Mouse (Mus musculus): Measurements from ENCODE around the gene Apba1. TPM values are rescaled to one million over a fixed set of nuclear protein-coding genes. Genes with fewer than 3 reads are reported as not detected.

Gene Apba1
- polyA plus RNA-seq, 1 experiment from 2014 or later: 1.3 TPM

GRCm38 (mm10) chr19:23958925-23959324 lies 200.2 kb downstream of the Apba1 start:
- ATAC-seq (replicated peaks; ENCODE audit: low FRiP score, low read depth) (no peak), DNase-seq (ENCODE audit: low spot score) (peak; percentile 78)
- Histone ChIP-seq H3K4me1 (replicated peaks; ENCODE audit: insufficient read depth, low read length) (peaks cover 13% of the 10 kb centered on the region; the same call in 1 of the 2 replicates), H3K9ac (ENCODE audit: low read depth, low read length) (no peak overlapping the region), H3K4me3 (replicated peaks; ENCODE audit: low read depth, low read length) (no peak overlapping the region), H3K36me3 (ENCODE audit: insufficient read depth, low read length) (no peaks in the 10 kb centered on the region), H3K4me2 (ENCODE audit: low read length) (no peak overlapping the region), H3K27ac (no peak overlapping the region), H3K27me3 (ENCODE audit: insufficient read depth, low read length) (no peaks in the 10 kb centered on the region), H3K9me3 (replicated peaks; ENCODE audit: low read length) (no peaks in the 10 kb centered on the region)
- peak; percentile 62 for TF ChIP-seq CTCF (IDR thresholded peaks at IDR 0.05; ENCODE audit: low read depth)
- 50% methylated on average over 6 of the region's 6 CpGs for WGBS

DNA sequence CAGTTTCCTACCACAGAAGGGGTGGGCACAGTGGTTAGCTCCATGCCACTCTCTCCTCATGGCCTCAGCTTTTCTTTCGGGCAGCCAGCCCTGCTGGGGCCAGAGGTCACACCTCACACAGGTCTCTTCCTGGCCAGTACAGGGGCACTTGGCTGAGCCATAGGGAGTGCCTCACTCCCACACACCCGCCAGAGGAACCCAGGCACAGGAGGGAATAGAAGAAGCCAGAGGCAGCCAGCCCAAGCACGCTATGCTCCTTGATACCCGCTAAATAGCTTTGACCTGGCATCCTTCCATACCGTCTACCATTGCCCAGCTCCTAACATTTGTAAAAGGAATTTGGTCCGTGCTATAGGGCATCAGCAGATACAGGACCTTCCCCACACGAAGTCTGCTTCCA lies 201.2 kb downstream of the Apba1 start:
- no peaks in the 10 kb centered on the region for H3K9me3 ChIP-seq (replicated peaks; ENCODE audit: low read length)
- DNase-seq (ENCODE audit: low spot score): peak; percentile 50
- no peak overlapping the region; the same call in 1 of the 2 replicates for H3K4me2 ChIP-seq (ENCODE audit: low read length)
- peaks cover 13% of the 10 kb centered on the region; the same call in 1 of the 2 replicates for H3K4me1 ChIP-seq (replicated peaks; ENCODE audit: insufficient read depth, low read length)
- no peak overlapping the region for H3K4me3 ChIP-seq (replicated peaks; ENCODE audit: low read depth, low read length)
- no peak overlapping the region for H3K27ac ChIP-seq
- H3K36me3 ChIP-seq (ENCODE audit: insufficient read depth, low read length): no peaks in the 10 kb centered on the region
- no peaks in the 10 kb centered on the region for H3K27me3 ChIP-seq (ENCODE audit: insufficient read depth, low read length)
- H3K9ac ChIP-seq (ENCODE audit: low read depth, low read length): no peak overlapping the region
- 19% methylated on average over 7 of the region's 7 CpGs for WGBS
- ATAC-seq (replicated peaks; ENCODE audit: low FRiP score, low read depth): peak; percentile 23; the same call in 1 of the 2 replicates
- no peak for TF ChIP-seq CTCF (IDR thresholded peaks at IDR 0.05; ENCODE audit: low read depth)

- 16% methylated on average over 3 of the region's 3 CpGs for WGBS
- ATAC-seq (replicated peaks; ENCODE audit: low FRiP score, low read depth): peak; percentile 23; the same call in 1 of the 2 replicates
- Histone ChIP-seq H3K4me2 (ENCODE audit: low read length) (no peak overlapping the region; the same call in 1 of the 2 replicates), H3K4me1 (replicated peaks; ENCODE audit: insufficient read depth, low read length) (peaks cover 13% of the 10 kb centered on the region; the same call in 1 of the 2 replicates), H3K27ac (peak overlapping the region; percentile 42; the same call in 1 of the 2 replicates), H3K27me3 (ENCODE audit: insufficient read depth, low read length) (no peaks in the 10 kb centered on the region), H3K9me3 (replicated peaks; ENCODE audit: low read length) (no peaks in the 10 kb centered on the region), H3K4me3 (replicated peaks; ENCODE audit: low read depth, low read length) (no peak overlapping the region), H3K9ac (ENCODE audit: low read depth, low read length) (no peak overlapping the region), H3K36me3 (ENCODE audit: insufficient read depth, low read length) (no peaks in the 10 kb centered on the region)
- TF ChIP-seq CTCF (IDR thresholded peaks at IDR 0.05; ENCODE audit: low read depth): no peak
- DNase-seq (ENCODE audit: low spot score): peak; percentile 82
Observed at GRCm38 (mm10) chr19:23960275-23960674, 201.6 kb downstream of the Apba1 start.

- H3K4me3 ChIP-seq (replicated peaks; ENCODE audit: low read depth, low read length): no peak overlapping the region
- H3K9ac ChIP-seq (ENCODE audit: low read depth, low read length): no peak overlapping the region
- peaks cover 13% of the 10 kb centered on the region; the same call in 1 of the 2 replicates for H3K4me1 ChIP-seq (replicated peaks; ENCODE audit: insufficient read depth, low read length)
- no peak for TF ChIP-seq CTCF (IDR thresholded peaks at IDR 0.05; ENCODE audit: low read depth)
- H3K27me3 ChIP-seq (ENCODE audit: insufficient read depth, low read length): no peaks in the 10 kb centered on the region
- WGBS: 77% methylated on average over 6 of the region's 6 CpGs
- DNase-seq (ENCODE audit: low spot score) (no peak), ATAC-seq (replicated peaks; ENCODE audit: low FRiP score, low read depth) (no peak)
- peak overlapping the region; percentile 42; the same call in 1 of the 2 replicates for H3K27ac ChIP-seq
- H3K9me3 ChIP-seq (replicated peaks; ENCODE audit: low read length): no peaks in the 10 kb centered on the region
- H3K36me3 ChIP-seq (ENCODE audit: insufficient read depth, low read length): no peaks in the 10 kb centered on the region
- H3K4me2 ChIP-seq (ENCODE audit: low read length): no peak overlapping the region
Observed at GRCm38 (mm10) chr19:23960831-23961447, 202.3 kb downstream of the Apba1 start.

- no peak overlapping the region for H3K4me3 ChIP-seq (replicated peaks; ENCODE audit: low read depth, low read length)
- H3K27me3 ChIP-seq (ENCODE audit: insufficient read depth, low read length): no peaks in the 10 kb centered on the region
- no peak overlapping the region for H3K9ac ChIP-seq (ENCODE audit: low read depth, low read length)
- H3K4me1 ChIP-seq (replicated peaks; ENCODE audit: insufficient read depth, low read length): peaks cover 13% of the 10 kb centered on the region; the same call in 1 of the 2 replicates
- H3K27ac ChIP-seq: no peak overlapping the region
- TF ChIP-seq CTCF (IDR thresholded peaks at IDR 0.05; ENCODE audit: low read depth): peak; percentile 96
- no peak for ATAC-seq (replicated peaks; ENCODE audit: low FRiP score, low read depth)
- no peaks in the 10 kb centered on the region for H3K9me3 ChIP-seq (replicated peaks; ENCODE audit: low read length)
- peak; percentile 81 for DNase-seq (ENCODE audit: low spot score)
- 2% methylated on average over 8 of the region's 8 CpGs for WGBS
- no peak overlapping the region for H3K4me2 ChIP-seq (ENCODE audit: low read length)
- H3K36me3 ChIP-seq (ENCODE audit: insufficient read depth, low read length): no peaks in the 10 kb centered on the region
Observed at GRCm38 (mm10) chr19:23961516-23961915, 202.8 kb downstream of the Apba1 start.

- Histone ChIP-seq H3K36me3 (ENCODE audit: insufficient read depth, low read length) (no peaks in the 10 kb centered on the region), H3K4me1 (replicated peaks; ENCODE audit: insufficient read depth, low read length) (peaks cover 13% of the 10 kb centered on the region; the same call in 1 of the 2 replicates), H3K27me3 (ENCODE audit: insufficient read depth, low read length) (no peaks in the 10 kb centered on the region), H3K27ac (no peak overlapping the region), H3K4me3 (replicated peaks; ENCODE audit: low read depth, low read length) (no peak overlapping the region), H3K9me3 (replicated peaks; ENCODE audit: low read length) (no peaks in the 10 kb centered on the region), H3K9ac (ENCODE audit: low read depth, low read length) (no peak overlapping the region), H3K4me2 (ENCODE audit: low read length) (no peak overlapping the region)
- 0 out of 2 replicates have a peak, but pooled peaks have one; percentile 12 for ATAC-seq (replicated peaks; ENCODE audit: low FRiP score, low read depth)
- 30% methylated on average over 10 of the region's 10 CpGs for WGBS
- no peak for TF ChIP-seq CTCF (IDR thresholded peaks at IDR 0.05; ENCODE audit: low read depth)
- DNase-seq (ENCODE audit: low spot score): peak; percentile 71
Observed at GRCm38 (mm10) chr19:23964401-23964910, 205.8 kb downstream of the Apba1 start.
